Mouse (Mus musculus) MEL (cell line): ENCODE results near the gene Rflnb. TPM values are rescaled to one million over a fixed set of nuclear protein-coding genes. Genes with fewer than 3 reads are reported as not detected.
A peak's percentile ranks its signal among the peaks of the same experiment; 100 is the strongest.

Source experiments
- DNase-seq: peaks from one replicate; pipeline ENCODE4 v3.0.0; 2011; ENCODE audit warnings: low read depth, low spot score
- H3K27ac ChIP-seq: 2 replicates; pipeline ENCODE4 v1.5.1; 2012; ENCODE audit warnings: low read depth, mild to moderate bottlenecking, control low read depth, low read length, moderate library complexity; ENCODE audit not compliant: control insufficient read depth
- H3K27me3 ChIP-seq, 2 experiments: fragments of 150-350 bp in 1 of 2; sonication (generic) in 1 of 2; 2 replicates each; pipeline ENCODE4 v1.6.1; 2012; ENCODE audit warnings: low read length in 2 of 2, mild to moderate bottlenecking in 2 of 2, improper control_type of control experiment in 1 of 2, moderate library complexity in 1 of 2; ENCODE audit not compliant: insufficient read depth in 2 of 2, control insufficient read depth in 1 of 2
- H3K36me3 ChIP-seq, 2 experiments: 2 replicates each; pipeline ENCODE4 v1.6.1; 2012 to 2014; ENCODE audit warnings: low read length in 2 of 2, improper control_type of control experiment in 1 of 2, inconsistent platforms in 1 of 2, mild to moderate bottlenecking in 1 of 2; ENCODE audit not compliant: insufficient read depth in 2 of 2, control insufficient read depth in 1 of 2
- H3K4me1 ChIP-seq, 2 experiments: fragments of 150-350 bp in 1 of 2; sonication (generic) in 1 of 2; 2 replicates each; pipeline ENCODE4 v1.6.1; 2012; ENCODE audit warnings: low read length in 2 of 2, improper control_type of control experiment in 1 of 2, mild to moderate bottlenecking in 1 of 2; ENCODE audit not compliant: insufficient read depth in 2 of 2, control insufficient read depth in 1 of 2
- H3K4me3 ChIP-seq, 2 experiments: fragments of 150-350 bp in 1 of 2; sonication (generic) in 1 of 2; 2 replicates each; pipeline ENCODE4 v1.5.1; 2012; ENCODE audit warnings: low read depth in 2 of 2, low read length in 2 of 2, mild to moderate bottlenecking in 2 of 2, moderate library complexity in 2 of 2, control low read depth in 1 of 2, improper control_type of control experiment in 1 of 2; ENCODE audit not compliant: control insufficient read depth in 1 of 2, insufficient read depth in 1 of 2
- H3K79me2 ChIP-seq: 2 replicates; pipeline ENCODE4 v1.6.1; 2012; ENCODE audit warnings: mild to moderate bottlenecking, low read length, moderate library complexity; ENCODE audit not compliant: control insufficient read depth, poor library complexity, insufficient read depth
- H3K9ac ChIP-seq: 2 replicates; pipeline ENCODE4 v1.6.1; 2012; ENCODE audit warnings: low read depth, mild to moderate bottlenecking, control low read depth, low read length, moderate library complexity; ENCODE audit not compliant: control insufficient read depth, poor library complexity, severe bottlenecking
- H3K9me3 ChIP-seq: fragments of 150-350 bp; sonication (generic); replicated peaks from 2 replicates; pipeline ENCODE4 v1.6.1; 2012; ENCODE audit warnings: mild to moderate bottlenecking, low read length, improper control_type of control experiment, moderate library complexity; ENCODE audit not compliant: insufficient read depth
- BHLHE40 ChIP-seq: IDR thresholded peaks from 2 replicates; pipeline ENCODE4 v1.6.1; 2012; ENCODE audit warnings: low read depth, mild to moderate bottlenecking, inconsistent platforms, low read length, improper control_type of control experiment, borderline replicate concordance
- CHD1 ChIP-seq: IDR thresholded peaks from 2 replicates; pipeline ENCODE4 v1.6.1; 2012; ENCODE audit warnings: low read depth, mild to moderate bottlenecking, inconsistent platforms, low read length, improper control_type of control experiment
- CHD2 ChIP-seq: IDR thresholded peaks from 2 replicates; pipeline ENCODE4 v1.6.1; 2011; ENCODE audit warnings: low read length, improper control_type of control experiment
- CTCF ChIP-seq, 3 experiments: IDR thresholded peaks in 2 of 3; conservative IDR thresholded peaks in 1 of 3; 2 replicates each; pipeline ENCODE4 v1.5.1; 2011 to 2012; ENCODE audit warnings: low read length in 3 of 3, low read depth in 2 of 3, mild to moderate bottlenecking in 2 of 3, improper control_type of control experiment in 1 of 3, inconsistent platforms in 1 of 3, mixed read lengths in 1 of 3, moderate library complexity in 1 of 3; ENCODE audit not compliant: control insufficient read depth in 1 of 3, insufficient read depth in 1 of 3, poor library complexity in 1 of 3, severe bottlenecking in 1 of 3
- E2F4 ChIP-seq: IDR thresholded peaks from 2 replicates; pipeline ENCODE4 v1.6.1; 2011; ENCODE audit warnings: low read depth, low read length, improper control_type of control experiment, borderline replicate concordance
- ELF1 ChIP-seq: IDR thresholded peaks from 2 replicates; pipeline ENCODE4 v1.6.1; 2014; ENCODE audit warnings: low read depth, mild to moderate bottlenecking, inconsistent platforms, low read length, improper control_type of control experiment, moderate library complexity
- ETS1 ChIP-seq: IDR thresholded peaks from 2 replicates; pipeline ENCODE4 v1.6.1; 2012; ENCODE audit warnings: low read depth, mild to moderate bottlenecking, inconsistent platforms, low read length, improper control_type of control experiment, moderate library complexity
- GABPA ChIP-seq: IDR thresholded peaks from 2 replicates; pipeline ENCODE4 v1.6.1; 2012; ENCODE audit warnings: low read depth, mild to moderate bottlenecking, inconsistent platforms, low read length, improper control_type of control experiment, moderate library complexity
- GATA1 ChIP-seq: IDR thresholded peaks from 2 replicates; pipeline ENCODE4 v1.6.1; 2011; ENCODE audit warnings: low read depth, low read length, improper control_type of control experiment
- HCFC1 ChIP-seq: IDR thresholded peaks from 2 replicates; pipeline ENCODE4 v1.6.1; 2012; ENCODE audit warnings: low read depth, mild to moderate bottlenecking, inconsistent platforms, low read length, improper control_type of control experiment, moderate library complexity
- JUND ChIP-seq: IDR thresholded peaks from 2 replicates; pipeline ENCODE4 v1.6.1; 2011; ENCODE audit warnings: low read depth, mild to moderate bottlenecking, improper control_type of control experiment, low read length
- KAT2A ChIP-seq: conservative IDR thresholded peaks from 2 replicates; pipeline ENCODE4 v1.6.1; 2012; ENCODE audit warnings: low read depth, low read length, improper control_type of control experiment, inconsistent platforms
- MAFK ChIP-seq: IDR thresholded peaks from 2 replicates; pipeline ENCODE4 v1.6.1; 2011; ENCODE audit warnings: low read depth, mild to moderate bottlenecking, low read length, improper control_type of control experiment, borderline replicate concordance
- MAX ChIP-seq: IDR thresholded peaks from 2 replicates; pipeline ENCODE4 v1.6.1; 2011; ENCODE audit warnings: low read length, improper control_type of control experiment
- MAZ ChIP-seq: IDR thresholded peaks from 2 replicates; pipeline ENCODE4 v1.6.1; 2012; ENCODE audit warnings: low read depth, mild to moderate bottlenecking, inconsistent platforms, low read length, improper control_type of control experiment
- MXI1 ChIP-seq: IDR thresholded peaks from 2 replicates; pipeline ENCODE4 v1.6.1; 2011; ENCODE audit warnings: mild to moderate bottlenecking, low read depth, low read length, improper control_type of control experiment
- MYB ChIP-seq: IDR thresholded peaks from 2 replicates; pipeline ENCODE4 v1.6.1; 2011; ENCODE audit warnings: mild to moderate bottlenecking, low read depth, low read length, improper control_type of control experiment
- MYC ChIP-seq: IDR thresholded peaks from 2 replicates; pipeline ENCODE4 v1.6.1; 2011; ENCODE audit warnings: low read depth, mild to moderate bottlenecking, low read length, improper control_type of control experiment, moderate library complexity
- NELFE ChIP-seq: IDR thresholded peaks from 2 replicates; pipeline ENCODE4 v1.6.1; 2011; ENCODE audit warnings: low read depth, low read length, improper control_type of control experiment
- NRF1 ChIP-seq: IDR thresholded peaks from 2 replicates; pipeline ENCODE4 v1.6.1; 2014; ENCODE audit warnings: low read depth, mild to moderate bottlenecking, inconsistent platforms, low read length, improper control_type of control experiment, moderate library complexity; ENCODE audit not compliant: poor library complexity, insufficient read depth, severe bottlenecking
- POLR2A ChIP-seq, 2 experiments: IDR thresholded peaks; 2 replicates each; pipeline ENCODE4 v1.6.1; 2011 to 2012; ENCODE audit warnings: low read length in 2 of 2, mild to moderate bottlenecking in 2 of 2, control low read depth in 1 of 2, improper control_type of control experiment in 1 of 2, low read depth in 1 of 2, moderate library complexity in 1 of 2; ENCODE audit not compliant: control insufficient read depth in 1 of 2, insufficient read depth in 1 of 2, poor library complexity in 1 of 2
- POLR2AphosphoS2 ChIP-seq: IDR thresholded peaks from 2 replicates; pipeline ENCODE4 v1.6.1; 2011; ENCODE audit warnings: low read length, improper control_type of control experiment
- RAD21 ChIP-seq: IDR thresholded peaks from 2 replicates; pipeline ENCODE4 v1.6.1; 2011; ENCODE audit warnings: mild to moderate bottlenecking, low read depth, low read length, improper control_type of control experiment
- RCOR1 ChIP-seq: IDR thresholded peaks from 2 replicates; pipeline ENCODE4 v1.6.1; 2012; ENCODE audit warnings: low read depth, mild to moderate bottlenecking, inconsistent platforms, low read length, improper control_type of control experiment
- SIN3A ChIP-seq: IDR thresholded peaks from 2 replicates; pipeline ENCODE4 v1.6.1; 2012; ENCODE audit warnings: low read length, improper control_type of control experiment, inconsistent platforms
- SMC3 ChIP-seq: IDR thresholded peaks from 2 replicates; pipeline ENCODE4 v1.6.1; 2011; ENCODE audit warnings: low read depth, low read length, improper control_type of control experiment
- TAL1 ChIP-seq: IDR thresholded peaks from 2 replicates; pipeline ENCODE4 v1.6.1; 2012; ENCODE audit warnings: mild to moderate bottlenecking, inconsistent platforms, low read length, moderate library complexity, mixed read lengths
- TBP ChIP-seq: IDR thresholded peaks from 2 replicates; pipeline ENCODE4 v1.8.0; 2011; ENCODE audit warnings: low read depth, low read length, improper control_type of control experiment
- UBTF ChIP-seq: IDR thresholded peaks from 2 replicates; pipeline ENCODE4 v1.6.1; 2012; ENCODE audit warnings: low read depth, mild to moderate bottlenecking, inconsistent platforms, low read length, improper control_type of control experiment, moderate library complexity, borderline replicate concordance; ENCODE audit not compliant: insufficient read depth
- ZC3H11A ChIP-seq: IDR thresholded peaks from 2 replicates; pipeline ENCODE4 v1.6.1; 2012; ENCODE audit warnings: low read depth, mild to moderate bottlenecking, inconsistent platforms, low read length, improper control_type of control experiment
- ZKSCAN1 ChIP-seq: IDR thresholded peaks from 2 replicates; pipeline ENCODE4 v1.6.1; 2012; ENCODE audit warnings: low read depth, mild to moderate bottlenecking, inconsistent platforms, low read length, improper control_type of control experiment, moderate library complexity
- ZMIZ1 ChIP-seq: IDR thresholded peaks from 2 replicates; pipeline ENCODE4 v1.6.1; 2012; ENCODE audit warnings: low read depth, mild to moderate bottlenecking, inconsistent platforms, low read length, improper control_type of control experiment, moderate library complexity
- ZNF384 ChIP-seq: IDR thresholded peaks from 2 replicates; pipeline ENCODE4 v1.6.1; 2012; ENCODE audit warnings: low read depth, mild to moderate bottlenecking, inconsistent platforms, low read length, improper control_type of control experiment
- polyA plus RNA-seq, 2 experiments: library from polyadenylated mRNA; stranded (reverse) in 1 of 2; unstranded in 1 of 2; fragments of >175 nt in 1 of 2; fragments of >200 nt in 1 of 2; gene quantifications; 2 replicates each; pipeline versions ENCODE4 v1.2.1 to v1.2.4; 2012; ENCODE audit warnings: low replicate concordance in 2 of 2, low read depth in 1 of 2; ENCODE audit not compliant: insufficient read length in 2 of 2, insufficient read depth in 1 of 2, missing spikeins in 1 of 2
- total RNA-seq: library from RNA; depleted of rRNA; stranded (reverse); fragments of 300-350 nt; gene quantifications from 2 replicates; pipeline ENCODE4 v1.2.3, GENCODE M21; 2012

The Rflnb gene
- total and polyA plus RNA-seq, 3 experiments = 7.4 to 8.7 TPM; not detected in 1

DNA sequence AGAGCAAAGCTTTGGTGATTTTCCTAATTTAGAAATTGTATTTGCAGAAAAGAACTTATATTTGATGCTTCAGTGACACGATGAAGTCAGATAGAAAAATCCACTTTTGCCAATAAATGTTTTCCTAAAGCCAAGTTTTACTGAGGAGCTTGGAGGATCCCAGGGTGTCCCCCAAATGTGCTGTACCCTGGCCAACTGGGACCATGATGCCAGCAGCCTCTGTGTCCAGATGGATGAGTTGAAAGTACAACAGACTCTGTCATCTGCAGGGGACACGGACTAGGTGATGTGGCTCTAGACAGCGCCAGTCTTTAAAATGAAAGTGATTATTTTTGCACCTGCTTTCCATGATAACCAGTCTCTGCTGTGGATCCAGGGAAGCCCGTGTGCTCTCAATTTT lies 7.7 kb downstream of the Rflnb start:
- Histone ChIP-seq H3K79me2 (no peaks in the 10 kb centered on the region), H3K9ac (no peak overlapping the region), H3K27ac (no peak overlapping the region), H3K9me3 (no peaks in the 10 kb centered on the region), H3K27me3 (no peaks in the 10 kb centered on the region), H3K36me3 (peaks cover 0 to 6% of the 10 kb centered on the region in 2 experiments; a peak in 2 of 4 replicates), H3K4me1 (peaks cover 0 to 16% of the 10 kb centered on the region in 2 experiments; a peak in 2 of 4 replicates), H3K4me3 (no peak overlapping the region)
- DNase-seq = no peak
- TF ChIP-seq BHLHE40 (no peak), UBTF (no peak), TBP (no peak)

DNA sequence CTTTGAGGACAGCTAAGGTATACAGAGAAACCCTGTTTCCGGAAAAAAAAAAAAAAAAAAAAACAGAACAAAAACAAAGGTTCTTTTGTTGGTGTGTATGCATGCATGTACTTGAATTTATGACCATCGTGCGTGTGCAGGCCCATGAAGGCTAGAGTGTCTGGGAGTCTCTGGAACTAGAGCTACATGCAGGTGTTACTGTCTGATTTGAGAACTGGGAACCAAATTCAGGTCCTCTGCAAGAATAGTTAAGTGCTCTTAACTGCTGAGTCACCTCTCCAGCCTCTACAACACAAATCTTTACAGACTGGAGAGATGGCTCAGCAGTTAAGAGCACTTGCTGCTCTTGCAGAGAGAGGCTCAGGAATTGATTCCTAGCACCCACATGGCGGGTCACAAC lies 11.8 kb downstream of the Rflnb start:
- Histone ChIP-seq H3K9me3 (no peaks in the 10 kb centered on the region), H3K9ac (no peak overlapping the region), H3K4me1 (peaks cover 4 to 26% of the 10 kb centered on the region in 2 experiments), H3K79me2 (no peaks in the 10 kb centered on the region), H3K27ac (no peak overlapping the region), H3K36me3 (peaks cover 0 to 13% of the 10 kb centered on the region in 2 experiments; a peak in 2 of 4 replicates), H3K4me3 (no peak overlapping the region), H3K27me3 (no peaks in the 10 kb centered on the region)
- peak; percentile 83 for DNase-seq
- TF ChIP-seq MXI1 = no peak
- no peak for TF ChIP-seq NELFE
- peak; percentile 77 for TF ChIP-seq RCOR1
- TF ChIP-seq ETS1 = peak; percentile 22; the same call in 1 of the 2 replicates
- no peak for TF ChIP-seq BHLHE40
- TF ChIP-seq CHD1 = no peak
- peak; percentile 52; the same call in 1 of the 2 replicates for TF ChIP-seq GABPA
- no peak for TF ChIP-seq MYB
- peak; percentile 69; the same call in 1 of the 2 replicates for TF ChIP-seq ZNF384
- TF ChIP-seq POLR2AphosphoS2 = no peak
- TF ChIP-seq HCFC1 = no peak
- no peak for TF ChIP-seq MAZ
- TF ChIP-seq SIN3A = no peak
- peak; percentile 65 for TF ChIP-seq TAL1
- no peak for TF ChIP-seq JUND
- no peak for TF ChIP-seq SMC3
- TF ChIP-seq MAFK = peak; percentile 58; the same call in 1 of the 2 replicates
- TF ChIP-seq MAX = no peak
- no peak for TF ChIP-seq KAT2A
- TF ChIP-seq ZKSCAN1 = no peak
- no peak for TF ChIP-seq RAD21
- TF ChIP-seq CHD2 = no peak
- TF ChIP-seq MYC = no peak
- no peak for TF ChIP-seq UBTF
- no peak for TF ChIP-seq E2F4
- TF ChIP-seq TBP = no peak
- peak; percentile 71 for TF ChIP-seq GATA1
- no peak for TF ChIP-seq ELF1
- TF ChIP-seq CTCF (IDR thresholded peaks at IDR 0.05 in 2 of 3, conservative IDR thresholded peaks at IDR 0.05 in 1 of 3; ENCODE audit: control insufficient read depth in 1 of 3, insufficient read depth in 1 of 3, low read depth in 2 of 3, low read length in 3 of 3, poor library complexity in 1 of 3, severe bottlenecking in 1 of 3) = no peak
- TF ChIP-seq POLR2A (IDR thresholded peaks at IDR 0.05; ENCODE audit: control insufficient read depth in 1 of 2, insufficient read depth in 1 of 2, low read depth in 1 of 2, low read length in 2 of 2, poor library complexity in 1 of 2) = no peak
- no peak for TF ChIP-seq ZC3H11A
- TF ChIP-seq ZMIZ1 = no peak
- TF ChIP-seq NRF1 = no peak
